Mouse (Mus musculus): ENCODE data around the gene Ninl.

- no peak for TF ChIP-seq TAL1 (IDR thresholded peaks at IDR 0.05; ENCODE audit: low read length)
- 0 out of 2 replicates have a peak, but pooled peaks have one; percentile 10 for TF ChIP-seq GATA1 (IDR thresholded peaks at IDR 0.05; ENCODE audit: low read length)
Measured at GRCm38 (mm10) chr2:150909429-150910039, 129.6 kb downstream of the Ninl start.
